Mouse (Mus musculus) MEL (cell line): ENCODE data around the gene Atp5b. TPM values are rescaled to one million over a fixed set of nuclear protein-coding genes. Genes with fewer than 3 reads are reported as not detected.

ENCODE experiments used
- DNase-seq: peaks from one replicate; pipeline ENCODE4 v3.0.0; 2011; ENCODE audit warnings: low read depth, low spot score
- H3K27ac ChIP-seq: 2 replicates; pipeline ENCODE4 v1.5.1; 2012; ENCODE audit warnings: low read depth, mild to moderate bottlenecking, control low read depth, low read length, moderate library complexity; ENCODE audit not compliant: control insufficient read depth
- H3K27me3 ChIP-seq, 2 experiments: fragments of 150-350 bp in 1 of 2; sonication (generic) in 1 of 2; 2 replicates each; pipeline ENCODE4 v1.6.1; 2012; ENCODE audit warnings: low read length in 2 of 2, mild to moderate bottlenecking in 2 of 2, improper control_type of control experiment in 1 of 2, moderate library complexity in 1 of 2; ENCODE audit not compliant: insufficient read depth in 2 of 2, control insufficient read depth in 1 of 2
- H3K36me3 ChIP-seq, 2 experiments: 2 replicates each; pipeline ENCODE4 v1.6.1; 2012 to 2014; ENCODE audit warnings: low read length in 2 of 2, improper control_type of control experiment in 1 of 2, inconsistent platforms in 1 of 2, mild to moderate bottlenecking in 1 of 2; ENCODE audit not compliant: insufficient read depth in 2 of 2, control insufficient read depth in 1 of 2
- H3K4me1 ChIP-seq, 2 experiments: fragments of 150-350 bp in 1 of 2; sonication (generic) in 1 of 2; 2 replicates each; pipeline ENCODE4 v1.6.1; 2012; ENCODE audit warnings: low read length in 2 of 2, improper control_type of control experiment in 1 of 2, mild to moderate bottlenecking in 1 of 2; ENCODE audit not compliant: insufficient read depth in 2 of 2, control insufficient read depth in 1 of 2
- H3K4me3 ChIP-seq, 2 experiments: fragments of 150-350 bp in 1 of 2; sonication (generic) in 1 of 2; 2 replicates each; pipeline ENCODE4 v1.5.1; 2012; ENCODE audit warnings: low read depth in 2 of 2, low read length in 2 of 2, mild to moderate bottlenecking in 2 of 2, moderate library complexity in 2 of 2, control low read depth in 1 of 2, improper control_type of control experiment in 1 of 2; ENCODE audit not compliant: control insufficient read depth in 1 of 2, insufficient read depth in 1 of 2
- H3K79me2 ChIP-seq: 2 replicates; pipeline ENCODE4 v1.6.1; 2012; ENCODE audit warnings: mild to moderate bottlenecking, low read length, moderate library complexity; ENCODE audit not compliant: control insufficient read depth, poor library complexity, insufficient read depth
- H3K9ac ChIP-seq: 2 replicates; pipeline ENCODE4 v1.6.1; 2012; ENCODE audit warnings: low read depth, mild to moderate bottlenecking, control low read depth, low read length, moderate library complexity; ENCODE audit not compliant: control insufficient read depth, poor library complexity, severe bottlenecking
- H3K9me3 ChIP-seq: fragments of 150-350 bp; sonication (generic); replicated peaks from 2 replicates; pipeline ENCODE4 v1.6.1; 2012; ENCODE audit warnings: mild to moderate bottlenecking, low read length, improper control_type of control experiment, moderate library complexity; ENCODE audit not compliant: insufficient read depth
- BHLHE40 ChIP-seq: IDR thresholded peaks from 2 replicates; pipeline ENCODE4 v1.6.1; 2012; ENCODE audit warnings: low read depth, mild to moderate bottlenecking, inconsistent platforms, low read length, improper control_type of control experiment, borderline replicate concordance
- CHD1 ChIP-seq: IDR thresholded peaks from 2 replicates; pipeline ENCODE4 v1.6.1; 2012; ENCODE audit warnings: low read depth, mild to moderate bottlenecking, inconsistent platforms, low read length, improper control_type of control experiment
- CHD2 ChIP-seq: IDR thresholded peaks from 2 replicates; pipeline ENCODE4 v1.6.1; 2011; ENCODE audit warnings: low read length, improper control_type of control experiment
- CTCF ChIP-seq, 3 experiments: IDR thresholded peaks in 2 of 3; conservative IDR thresholded peaks in 1 of 3; 2 replicates each; pipeline ENCODE4 v1.5.1; 2011 to 2012; ENCODE audit warnings: low read length in 3 of 3, low read depth in 2 of 3, mild to moderate bottlenecking in 2 of 3, improper control_type of control experiment in 1 of 3, inconsistent platforms in 1 of 3, mixed read lengths in 1 of 3, moderate library complexity in 1 of 3; ENCODE audit not compliant: control insufficient read depth in 1 of 3, insufficient read depth in 1 of 3, poor library complexity in 1 of 3, severe bottlenecking in 1 of 3
- E2F4 ChIP-seq: IDR thresholded peaks from 2 replicates; pipeline ENCODE4 v1.6.1; 2011; ENCODE audit warnings: low read depth, low read length, improper control_type of control experiment, borderline replicate concordance
- ELF1 ChIP-seq: IDR thresholded peaks from 2 replicates; pipeline ENCODE4 v1.6.1; 2014; ENCODE audit warnings: low read depth, mild to moderate bottlenecking, inconsistent platforms, low read length, improper control_type of control experiment, moderate library complexity
- EP300 ChIP-seq, 2 experiments: IDR thresholded peaks; 2 replicates each; pipeline ENCODE4 v1.6.1; 2011; ENCODE audit warnings: improper control_type of control experiment in 2 of 2, low read length in 2 of 2, low read depth in 1 of 2, mild to moderate bottlenecking in 1 of 2
- ETS1 ChIP-seq: IDR thresholded peaks from 2 replicates; pipeline ENCODE4 v1.6.1; 2012; ENCODE audit warnings: low read depth, mild to moderate bottlenecking, inconsistent platforms, low read length, improper control_type of control experiment, moderate library complexity
- GABPA ChIP-seq: IDR thresholded peaks from 2 replicates; pipeline ENCODE4 v1.6.1; 2012; ENCODE audit warnings: low read depth, mild to moderate bottlenecking, inconsistent platforms, low read length, improper control_type of control experiment, moderate library complexity
- GATA1 ChIP-seq: IDR thresholded peaks from 2 replicates; pipeline ENCODE4 v1.6.1; 2011; ENCODE audit warnings: low read depth, low read length, improper control_type of control experiment
- HCFC1 ChIP-seq: IDR thresholded peaks from 2 replicates; pipeline ENCODE4 v1.6.1; 2012; ENCODE audit warnings: low read depth, mild to moderate bottlenecking, inconsistent platforms, low read length, improper control_type of control experiment, moderate library complexity
- JUND ChIP-seq: IDR thresholded peaks from 2 replicates; pipeline ENCODE4 v1.6.1; 2011; ENCODE audit warnings: low read depth, mild to moderate bottlenecking, improper control_type of control experiment, low read length
- KAT2A ChIP-seq: conservative IDR thresholded peaks from 2 replicates; pipeline ENCODE4 v1.6.1; 2012; ENCODE audit warnings: low read depth, low read length, improper control_type of control experiment, inconsistent platforms
- MAFK ChIP-seq: IDR thresholded peaks from 2 replicates; pipeline ENCODE4 v1.6.1; 2011; ENCODE audit warnings: low read depth, mild to moderate bottlenecking, low read length, improper control_type of control experiment, borderline replicate concordance
- MAX ChIP-seq: IDR thresholded peaks from 2 replicates; pipeline ENCODE4 v1.6.1; 2011; ENCODE audit warnings: low read length, improper control_type of control experiment
- MAZ ChIP-seq: IDR thresholded peaks from 2 replicates; pipeline ENCODE4 v1.6.1; 2012; ENCODE audit warnings: low read depth, mild to moderate bottlenecking, inconsistent platforms, low read length, improper control_type of control experiment
- MEF2A ChIP-seq: IDR thresholded peaks from 2 replicates; pipeline ENCODE4 v1.6.1; 2014; ENCODE audit warnings: low read depth, mild to moderate bottlenecking, inconsistent platforms, low read length, improper control_type of control experiment; ENCODE audit not compliant: poor library complexity, insufficient replicate concordance, severe bottlenecking; ENCODE audit errors: extremely low read depth
- MXI1 ChIP-seq: IDR thresholded peaks from 2 replicates; pipeline ENCODE4 v1.6.1; 2011; ENCODE audit warnings: mild to moderate bottlenecking, low read depth, low read length, improper control_type of control experiment
- MYB ChIP-seq: IDR thresholded peaks from 2 replicates; pipeline ENCODE4 v1.6.1; 2011; ENCODE audit warnings: mild to moderate bottlenecking, low read depth, low read length, improper control_type of control experiment
- MYC ChIP-seq: IDR thresholded peaks from 2 replicates; pipeline ENCODE4 v1.6.1; 2011; ENCODE audit warnings: low read depth, mild to moderate bottlenecking, low read length, improper control_type of control experiment, moderate library complexity
- NELFE ChIP-seq: IDR thresholded peaks from 2 replicates; pipeline ENCODE4 v1.6.1; 2011; ENCODE audit warnings: low read depth, low read length, improper control_type of control experiment
- NRF1 ChIP-seq: IDR thresholded peaks from 2 replicates; pipeline ENCODE4 v1.6.1; 2014; ENCODE audit warnings: low read depth, mild to moderate bottlenecking, inconsistent platforms, low read length, improper control_type of control experiment, moderate library complexity; ENCODE audit not compliant: poor library complexity, insufficient read depth, severe bottlenecking
- POLR2AphosphoS2 ChIP-seq: IDR thresholded peaks from 2 replicates; pipeline ENCODE4 v1.6.1; 2011; ENCODE audit warnings: low read length, improper control_type of control experiment
- POLR2AphosphoS5 ChIP-seq: IDR thresholded peaks from 2 replicates; pipeline ENCODE4 v1.6.1; 2012; ENCODE audit warnings: low read depth, borderline replicate concordance, mild to moderate bottlenecking, inconsistent platforms, low read length, moderate library complexity, mixed read lengths
- RAD21 ChIP-seq: IDR thresholded peaks from 2 replicates; pipeline ENCODE4 v1.6.1; 2011; ENCODE audit warnings: mild to moderate bottlenecking, low read depth, low read length, improper control_type of control experiment
- RCOR1 ChIP-seq: IDR thresholded peaks from 2 replicates; pipeline ENCODE4 v1.6.1; 2012; ENCODE audit warnings: low read depth, mild to moderate bottlenecking, inconsistent platforms, low read length, improper control_type of control experiment
- SIN3A ChIP-seq: IDR thresholded peaks from 2 replicates; pipeline ENCODE4 v1.6.1; 2012; ENCODE audit warnings: low read length, improper control_type of control experiment, inconsistent platforms
- TAL1 ChIP-seq: IDR thresholded peaks from 2 replicates; pipeline ENCODE4 v1.6.1; 2012; ENCODE audit warnings: mild to moderate bottlenecking, inconsistent platforms, low read length, moderate library complexity, mixed read lengths
- TCF12 ChIP-seq: IDR thresholded peaks from 2 replicates; pipeline ENCODE4 v1.6.1; 2014; ENCODE audit warnings: low read depth, mild to moderate bottlenecking, inconsistent platforms, low read length, improper control_type of control experiment, moderate library complexity
- UBTF ChIP-seq: IDR thresholded peaks from 2 replicates; pipeline ENCODE4 v1.6.1; 2012; ENCODE audit warnings: low read depth, mild to moderate bottlenecking, inconsistent platforms, low read length, improper control_type of control experiment, moderate library complexity, borderline replicate concordance; ENCODE audit not compliant: insufficient read depth
- USF1 ChIP-seq: IDR thresholded peaks from 2 replicates; pipeline ENCODE4 v1.6.1; 2014; ENCODE audit warnings: low read depth, mild to moderate bottlenecking, inconsistent platforms, low read length, improper control_type of control experiment, moderate library complexity
- USF2 ChIP-seq, 2 experiments: IDR thresholded peaks; 2 replicates each; pipeline ENCODE4 v1.6.1; 2011 to 2012; ENCODE audit warnings: improper control_type of control experiment in 2 of 2, low read length in 2 of 2, borderline replicate concordance in 1 of 2, inconsistent platforms in 1 of 2, low read depth in 1 of 2, mild to moderate bottlenecking in 1 of 2; ENCODE audit not compliant: insufficient read depth in 1 of 2
- ZC3H11A ChIP-seq: IDR thresholded peaks from 2 replicates; pipeline ENCODE4 v1.6.1; 2012; ENCODE audit warnings: low read depth, mild to moderate bottlenecking, inconsistent platforms, low read length, improper control_type of control experiment
- ZNF384 ChIP-seq: IDR thresholded peaks from 2 replicates; pipeline ENCODE4 v1.6.1; 2012; ENCODE audit warnings: low read depth, mild to moderate bottlenecking, inconsistent platforms, low read length, improper control_type of control experiment
- polyA plus RNA-seq, 2 experiments: library from polyadenylated mRNA; stranded (reverse) in 1 of 2; unstranded in 1 of 2; fragments of >175 nt in 1 of 2; fragments of >200 nt in 1 of 2; gene quantifications; 2 replicates each; pipeline versions ENCODE4 v1.2.1 to v1.2.4; 2012; ENCODE audit warnings: low replicate concordance in 2 of 2, low read depth in 1 of 2; ENCODE audit not compliant: insufficient read length in 2 of 2, insufficient read depth in 1 of 2, missing spikeins in 1 of 2
- total RNA-seq: library from RNA; depleted of rRNA; stranded (reverse); fragments of 300-350 nt; gene quantifications from 2 replicates; pipeline ENCODE4 v1.2.3, GENCODE M21; 2012

Gene Atp5b
- total and polyA plus RNA-seq, 3 experiments, result 545 to 2,318 (median 2,164) TPM

- Histone ChIP-seq H3K4me3 (peak overlapping the region; percentile 71 to 75), H3K27me3 (no peaks in the 10 kb centered on the region), H3K9ac (peak overlapping the region; percentile 79), H3K79me2 (peaks cover 14% of the 10 kb centered on the region), H3K4me1 (peaks cover 19 to 25% of the 10 kb centered on the region in 2 experiments), H3K27ac (peak overlapping the region; percentile 94), H3K36me3 (peaks cover 19 to 38% of the 10 kb centered on the region in 2 experiments), H3K9me3 (no peaks in the 10 kb centered on the region)
- peak; percentile 84 for DNase-seq
- TF ChIP-seq KAT2A (no peak), NRF1 (no peak), RCOR1 (no peak), ZC3H11A (no peak), ETS1 (0 out of 2 replicates have a peak, but pooled peaks have one; percentile 11), MYC (no peak), E2F4 (no peak), CHD2 (no peak), MXI1 (peak; percentile 51), MAFK (no peak), EP300 (IDR thresholded peaks at IDR 0.05; ENCODE audit: low read depth in 1 of 2, low read length in 2 of 2) (0 out of 4 replicates have a peak, but pooled peaks of 1 of the 2 experiments have one; percentile 8), GATA1 (no peak), POLR2AphosphoS5 (no peak), POLR2AphosphoS2 (no peak), MYB (no peak), CHD1 (no peak), HCFC1 (peak; percentile 31), JUND (no peak), MEF2A (no peak), RAD21 (peak; percentile 3), NELFE (peak; percentile 15), ZNF384 (no peak), SIN3A (peak; percentile 39), UBTF (no peak), GABPA (no peak), TCF12 (no peak; the same call in 1 of the 2 replicates), USF2 (IDR thresholded peaks at IDR 0.05; ENCODE audit: borderline replicate concordance in 1 of 2, insufficient read depth in 1 of 2, low read depth in 1 of 2, low read length in 2 of 2) (no peak), TAL1 (no peak), MAX (no peak), CTCF (IDR thresholded peaks at IDR 0.05 in 2 of 3, conservative IDR thresholded peaks at IDR 0.05 in 1 of 3; ENCODE audit: control insufficient read depth in 1 of 3, insufficient read depth in 1 of 3, low read depth in 2 of 3, low read length in 3 of 3, poor library complexity in 1 of 3, severe bottlenecking in 1 of 3) (peak in 2 of 3 experiments; percentile 23 to 44; a peak in 5 of 6 replicates), USF1 (no peak), ELF1 (peak; percentile 52; the same call in 1 of the 2 replicates), BHLHE40 (no peak), MAZ (peak; percentile 75)
Measured at GRCm38 (mm10) chr10:128092506-128093495, 9.7 kb downstream of the Atp5b start.
